Mouse (Mus musculus) cerebellum, adult 8-10 months (tissue): Measurements from ENCODE around the gene Bgn.

Experiments used
- DNase-seq: peaks from one replicate; pipeline ENCODE4 v3.0.0; 2022

Bgn gene

GRCm38 (mm10) chrX:73490804-73491203 is 7.4 kb downstream of the Bgn start:
- DNase-seq = no peak

GRCm38 (mm10) chrX:73493567-73493966 is 10.2 kb downstream of the Bgn start:
- DNase-seq = peak; percentile 63

- no peak for DNase-seq
Measured at GRCm38 (mm10) chrX:73496746-73497145, 13.3 kb downstream of the Bgn start.

GRCm38 (mm10) chrX:73505130-73505735 is 21.8 kb downstream of the Bgn start:
- peak; percentile 46 for DNase-seq

- peak; percentile 92 for DNase-seq
Measured at GRCm38 (mm10) chrX:73506577-73506976, 23.2 kb downstream of the Bgn start.

- DNase-seq = no peak
Measured at GRCm38 (mm10) chrX:73509209-73509608, 25.8 kb downstream of the Bgn start.

GRCm38 (mm10) chrX:73512904-73513303 is 29.5 kb downstream of the Bgn start:
- DNase-seq = no peak

GRCm38 (mm10) chrX:73516556-73516955 is 33.2 kb downstream of the Bgn start:
- no peak for DNase-seq

- DNase-seq = no peak
Measured at GRCm38 (mm10) chrX:73517060-73517600, 33.7 kb downstream of the Bgn start.

- DNase-seq = no peak
Measured at GRCm38 (mm10) chrX:73520692-73521091, 37.3 kb downstream of the Bgn start.

GRCm38 (mm10) chrX:73524318-73525222 is 41.2 kb downstream of the Bgn start:
- peak; percentile 64 for DNase-seq

- DNase-seq = peak; percentile 40
Measured at GRCm38 (mm10) chrX:73525223-73526140, 42.1 kb downstream of the Bgn start.

- DNase-seq = peak; percentile 37
Measured at GRCm38 (mm10) chrX:73526410-73526887, 43.0 kb downstream of the Bgn start.

- peak; percentile 31 for DNase-seq
Measured at GRCm38 (mm10) chrX:73537875-73538274, 54.5 kb downstream of the Bgn start.

GRCm38 (mm10) chrX:73543340-73543739 is 59.9 kb downstream of the Bgn start:
- DNase-seq = no peak
